Mouse (Mus musculus): ENCODE data around the gene Gsg1l.

DNA sequence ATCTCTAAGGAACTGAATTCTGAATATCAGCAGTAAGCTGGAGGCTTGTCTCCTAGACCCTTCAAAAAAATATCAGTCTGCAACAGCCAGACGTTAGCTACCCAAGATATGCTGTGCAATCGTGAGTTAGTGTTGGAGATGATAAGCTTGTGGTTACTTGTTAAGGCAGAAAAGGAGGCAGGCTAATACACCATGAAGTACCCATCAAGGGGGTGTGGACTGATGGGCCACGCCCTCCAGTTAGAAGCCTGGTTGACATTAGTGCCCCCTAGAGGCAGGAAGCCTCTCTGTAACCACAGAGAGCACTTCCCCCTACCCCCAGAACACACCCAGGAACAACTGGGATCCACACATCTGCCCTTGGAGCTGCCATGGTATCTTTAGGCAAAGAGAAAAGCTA is 39.9 kb downstream of the Gsg1l start:
- TF ChIP-seq POLR2A (IDR thresholded peaks at IDR 0.05; ENCODE audit: borderline replicate concordance, extremely low read depth, low read depth, low read length) = no peak
- no peak for TF ChIP-seq CTCF (IDR thresholded peaks at IDR 0.05; ENCODE audit: insufficient read depth, low read length)
